Mouse (Mus musculus) kidney, adult 18-20 months (tissue): ENCODE measurements around the gene Pbxip1.

Experiments used
- DNase-seq: peaks from one replicate; pipeline ENCODE4 v3.0.0; 2021

Gene Pbxip1

DNA sequence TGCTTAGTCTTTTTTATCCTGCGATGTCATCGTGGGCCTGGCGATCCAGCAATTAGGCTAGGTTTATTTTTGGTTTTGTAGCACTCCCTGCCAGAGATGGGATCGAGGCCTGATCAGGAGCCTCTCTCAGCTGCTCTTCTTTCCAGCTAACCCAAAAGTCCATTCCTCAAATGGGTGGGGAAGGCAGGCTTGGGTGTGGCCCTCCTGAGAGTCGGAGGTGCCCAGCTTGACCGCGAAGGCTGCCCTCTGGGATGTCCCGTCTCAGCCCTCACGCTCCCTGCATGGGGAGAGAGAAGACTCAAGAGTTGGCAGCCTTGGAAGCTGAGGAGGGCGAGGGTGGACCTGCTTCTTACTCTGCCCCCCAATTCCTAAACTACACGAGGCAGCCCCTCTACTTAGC, 2.0 kb upstream of the Pbxip1 start:
- no peak for DNase-seq

DNA sequence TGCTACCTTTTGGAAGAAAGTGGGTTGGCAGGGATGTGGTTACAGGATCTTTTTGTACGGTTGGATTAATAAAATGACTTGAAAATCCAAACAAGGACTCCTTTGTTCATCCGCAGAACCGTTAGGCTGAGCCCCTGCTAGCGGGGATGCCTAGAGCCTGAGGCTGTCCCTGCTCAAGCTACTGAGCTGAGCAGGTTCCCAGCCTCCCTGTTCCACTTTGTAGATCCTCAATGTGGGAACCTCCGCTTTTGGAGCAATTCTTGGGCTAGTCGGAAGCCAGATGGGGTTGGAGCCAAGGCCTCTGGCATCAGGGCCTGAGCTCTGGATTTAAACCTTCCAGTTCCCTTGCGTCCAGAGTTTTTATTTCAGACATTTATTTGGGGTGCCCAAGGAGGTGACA, 1.5 kb upstream of the Pbxip1 start:
- no peak for DNase-seq

DNA sequence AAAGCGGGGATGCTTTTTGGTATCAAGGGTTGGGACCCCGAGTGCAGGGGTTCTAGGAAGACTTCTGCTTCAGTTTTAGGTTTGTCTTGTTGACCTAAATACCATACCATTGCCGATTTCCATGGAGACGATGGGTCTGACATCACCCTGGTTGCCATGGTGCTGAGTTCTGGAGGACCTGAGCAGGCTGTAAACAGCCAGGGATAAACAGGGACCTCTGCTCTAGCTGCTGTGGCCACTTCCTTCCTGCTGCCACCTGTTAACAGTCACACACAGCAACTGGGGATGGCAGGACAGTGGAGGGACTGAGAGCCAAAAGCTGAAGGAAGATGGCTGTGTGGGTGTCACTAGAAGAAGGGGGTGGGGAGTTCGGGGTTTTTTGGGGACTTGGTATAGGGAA, 763 bp downstream of the Pbxip1 start:
- DNase-seq: peak; percentile 23

DNA sequence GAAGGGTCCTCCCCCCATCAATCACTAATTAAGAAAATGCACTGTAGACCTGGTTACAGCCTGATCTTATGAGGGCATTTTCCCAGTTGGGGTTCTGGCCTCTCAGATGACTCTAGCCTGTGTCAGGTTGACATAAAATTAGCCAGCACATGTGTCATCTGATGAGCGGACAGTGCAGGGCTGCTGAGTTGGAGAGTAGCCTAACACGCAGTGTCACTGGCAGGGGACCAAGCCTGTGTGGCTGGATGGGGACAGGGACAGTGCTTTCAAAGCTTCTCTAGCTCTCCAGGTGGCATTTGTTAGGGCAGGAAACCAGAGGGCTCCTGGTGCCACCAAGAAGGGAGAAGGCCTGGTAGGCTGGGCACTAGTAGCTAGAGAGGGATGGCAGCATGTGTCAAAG, 4.2 kb downstream of the Pbxip1 start:
- DNase-seq: no peak

DNA sequence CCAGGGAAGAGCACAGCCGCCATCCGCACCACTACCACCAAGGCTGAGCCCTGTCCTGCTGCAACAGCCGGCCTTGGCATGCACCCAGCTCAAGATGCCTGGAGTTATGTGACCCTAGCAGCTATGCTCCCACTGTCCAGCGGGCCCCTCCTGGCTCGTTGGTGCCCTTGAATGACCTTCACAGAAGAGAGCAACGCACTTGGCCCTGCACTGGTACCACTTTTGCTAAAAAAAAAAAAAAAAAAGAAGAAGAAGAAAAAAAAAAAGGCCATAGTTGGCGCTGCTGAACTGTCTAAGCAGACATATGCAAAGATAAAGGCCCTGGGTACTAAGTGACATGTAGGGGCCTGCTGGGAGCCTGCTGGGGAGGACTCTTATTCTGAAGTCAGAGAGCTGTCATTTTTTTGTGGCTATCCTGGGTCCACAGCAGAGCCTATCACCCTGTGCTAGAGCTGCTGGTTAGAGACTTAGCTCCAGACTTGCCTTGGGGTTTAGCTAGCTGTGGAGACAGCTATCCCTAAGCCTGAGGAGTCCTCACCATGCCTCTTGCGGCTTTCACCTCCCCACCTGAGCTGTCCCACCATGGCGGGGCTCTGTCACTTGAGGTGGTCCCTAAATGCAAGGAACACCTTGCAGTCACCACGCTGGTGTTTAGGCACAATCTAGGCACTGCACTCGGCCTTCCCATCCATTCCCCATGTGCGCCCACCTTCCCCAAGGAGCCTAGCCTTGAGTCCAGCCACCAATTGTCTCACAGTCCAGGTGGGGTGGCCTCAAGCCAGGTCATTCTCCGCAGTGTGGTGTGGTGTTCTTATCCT, 12.4 kb downstream of the Pbxip1 start:
- DNase-seq: peak; percentile 61

DNA sequence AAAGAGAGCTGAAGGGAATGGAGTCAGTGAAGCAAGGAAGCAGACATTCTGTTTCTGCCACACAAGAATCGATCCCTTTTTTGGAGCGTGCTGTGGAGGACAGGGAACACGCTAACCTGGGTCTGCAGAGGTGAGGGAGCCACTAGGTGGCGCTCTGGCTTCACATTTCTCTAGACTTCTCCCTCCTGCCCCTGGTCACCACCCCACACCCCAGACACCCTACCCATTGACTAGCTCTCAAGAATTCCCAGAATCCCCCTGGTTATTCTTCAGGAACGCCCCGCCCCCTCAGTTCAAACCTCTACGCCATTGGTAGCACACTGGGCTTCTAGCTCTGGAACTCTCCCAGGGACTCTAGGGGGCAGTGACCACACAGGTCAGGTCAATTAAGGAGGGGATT, 13.0 kb downstream of the Pbxip1 start:
- peak; percentile 80 for DNase-seq

DNA sequence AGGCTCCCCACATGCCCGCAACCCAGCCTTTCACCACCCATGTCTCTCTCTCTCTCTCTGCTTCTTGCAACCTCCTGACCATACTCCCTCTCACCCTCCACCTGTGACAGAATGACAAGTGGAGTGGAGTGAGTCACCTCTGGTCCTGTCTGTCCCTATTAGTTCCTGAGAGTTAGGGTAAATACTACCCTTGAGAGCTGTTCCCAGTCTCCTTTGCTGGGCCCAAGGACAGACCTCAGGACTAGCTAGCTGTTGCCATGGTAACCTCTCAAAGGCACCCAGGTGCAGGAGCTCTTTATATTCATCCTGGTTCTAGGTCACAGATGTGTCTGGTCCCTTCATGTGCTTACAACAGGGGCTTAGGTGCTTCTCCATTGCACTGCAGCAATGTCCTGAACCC, 15.4 kb downstream of the Pbxip1 start:
- DNase-seq: no peak

DNA sequence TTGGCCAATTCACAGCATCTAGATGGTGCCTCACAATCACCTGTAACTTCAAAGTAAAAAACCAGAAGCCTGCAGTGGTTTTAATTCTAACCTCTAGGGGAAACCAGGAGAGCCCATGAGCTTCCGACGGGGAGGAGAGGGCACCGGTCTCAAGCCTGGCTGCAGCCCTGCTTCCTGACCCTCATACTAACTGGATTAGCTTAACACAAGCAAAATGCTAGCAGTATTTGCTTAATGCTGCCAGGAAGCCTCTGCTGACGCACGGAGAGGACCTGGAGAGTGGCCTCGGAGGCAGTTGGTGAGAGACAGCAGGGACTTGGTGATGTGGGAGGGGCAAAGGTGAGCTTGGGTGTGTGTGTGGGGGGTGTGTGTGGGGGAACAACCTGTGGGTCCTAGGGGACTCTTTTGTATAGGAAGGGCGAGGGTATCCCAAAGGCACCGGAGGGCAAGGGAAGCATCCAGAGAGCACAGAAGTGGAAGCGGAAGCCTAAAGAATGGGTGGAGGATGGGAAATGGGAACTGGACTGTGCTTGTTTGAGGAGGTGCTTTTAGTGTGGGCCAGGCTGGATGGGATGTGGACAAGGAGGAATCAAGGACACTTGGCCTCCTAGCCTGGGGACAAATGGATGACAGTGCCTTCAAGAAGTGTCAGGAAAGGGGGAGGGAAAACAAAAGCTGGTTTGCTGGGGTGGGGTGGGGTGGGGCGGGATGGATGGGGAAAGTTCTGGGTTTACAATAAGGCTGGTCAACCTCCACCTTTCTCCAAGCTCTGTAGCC, 18.1 kb downstream of the Pbxip1 start, which contains the start of gene Pmvk:
Gene Pmvk (plus strand): TSS at position 141 of the 777 bp plus-strand sequence.
- no peak for DNase-seq

DNA sequence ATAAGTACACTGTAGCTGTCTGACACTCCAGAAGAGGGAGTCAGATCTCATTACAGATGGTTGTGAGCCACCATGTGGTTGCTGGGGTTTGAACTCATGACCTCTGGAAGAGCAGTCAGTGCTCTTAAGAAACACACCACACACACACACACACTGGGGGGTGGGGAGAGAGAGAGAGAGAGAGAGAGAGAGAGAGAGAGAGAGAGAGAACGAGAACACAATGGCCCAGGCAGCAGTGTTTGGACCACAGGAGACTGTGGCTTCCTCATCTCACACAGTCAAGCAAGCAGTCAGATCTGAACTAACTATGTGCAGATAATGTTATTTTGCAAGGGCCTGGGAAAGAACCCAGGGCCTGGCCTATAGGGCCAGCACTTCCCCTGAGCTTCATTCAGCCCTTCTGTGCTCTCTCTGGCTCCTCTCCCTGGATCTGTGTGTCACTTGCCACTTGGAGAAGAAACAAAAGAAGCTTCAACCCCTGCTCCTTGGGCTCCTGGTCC, 19.3 kb downstream of the Pbxip1 start:
- no peak for DNase-seq

DNA sequence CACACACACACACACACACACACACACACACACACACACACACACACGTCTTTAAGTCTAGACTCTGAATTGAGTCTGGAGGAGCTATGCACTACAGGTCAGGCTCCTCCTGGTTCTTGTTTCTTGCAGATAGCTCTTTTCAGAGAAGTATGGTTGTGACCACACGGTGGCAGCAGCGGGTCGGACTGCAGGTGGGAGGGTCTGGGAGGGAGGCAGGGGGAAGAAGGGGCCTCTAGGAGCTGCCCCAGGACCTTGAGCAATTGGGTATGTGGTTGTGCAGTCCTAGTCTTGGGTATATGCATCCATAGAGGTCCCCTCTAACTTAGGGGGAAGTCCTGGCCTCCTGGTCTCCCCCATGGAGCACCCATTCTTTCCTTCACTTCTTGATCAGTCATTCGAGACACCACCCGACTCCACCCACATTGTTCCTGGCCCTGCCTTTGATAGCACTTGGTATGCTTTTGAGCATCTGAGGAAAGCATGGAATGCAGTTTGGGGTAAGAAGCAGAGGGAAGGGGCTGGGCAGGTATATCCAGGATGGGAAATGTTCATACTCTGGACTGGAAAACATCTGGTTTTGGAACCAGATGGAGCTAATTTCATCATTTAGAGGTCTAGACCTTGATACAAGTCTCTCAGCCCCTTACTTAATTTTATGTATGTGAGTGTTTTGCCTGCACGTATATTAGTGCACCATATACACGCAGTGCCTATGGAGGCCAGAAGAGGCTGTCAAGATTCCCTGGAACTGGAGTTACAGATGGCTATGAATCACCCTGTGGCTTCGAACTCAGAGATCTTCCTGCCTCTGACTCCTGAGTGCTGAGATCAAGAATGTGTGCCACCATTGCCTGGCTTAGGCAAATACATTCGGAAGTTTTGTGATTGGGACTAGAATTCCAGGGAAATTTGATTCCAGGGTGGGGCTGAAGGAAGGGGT, 20.5 kb downstream of the Pbxip1 start:
- peak; percentile 80 for DNase-seq

DNA sequence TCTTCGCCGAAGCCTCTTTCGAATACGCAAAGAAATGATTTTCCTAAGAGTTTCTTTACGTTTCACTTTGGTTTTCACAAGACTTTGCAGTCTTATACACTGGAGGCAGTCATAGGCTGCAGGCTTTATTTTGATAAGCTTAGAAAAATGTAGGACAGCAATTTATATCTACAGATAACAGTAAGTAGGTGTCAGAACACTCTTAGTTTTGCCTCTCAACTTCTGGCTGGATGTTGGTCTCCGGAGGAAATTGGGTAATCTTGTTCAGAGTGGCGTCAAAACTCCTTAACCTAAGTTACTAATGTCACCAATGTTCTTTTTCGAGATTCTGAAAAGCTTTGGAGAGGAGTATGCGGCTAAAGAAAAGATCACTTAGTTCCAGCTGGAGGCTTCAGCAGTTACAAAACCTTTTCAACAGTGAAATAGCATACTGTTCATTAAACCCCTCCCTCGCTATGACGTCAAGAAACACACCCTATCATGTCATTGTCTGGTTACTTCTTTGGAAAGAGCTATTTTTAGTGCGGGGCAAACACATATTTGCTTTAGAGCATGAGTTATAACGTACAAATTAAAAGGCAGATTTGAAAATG, 22.0 kb downstream of the Pbxip1 start:
- DNase-seq: no peak

DNA sequence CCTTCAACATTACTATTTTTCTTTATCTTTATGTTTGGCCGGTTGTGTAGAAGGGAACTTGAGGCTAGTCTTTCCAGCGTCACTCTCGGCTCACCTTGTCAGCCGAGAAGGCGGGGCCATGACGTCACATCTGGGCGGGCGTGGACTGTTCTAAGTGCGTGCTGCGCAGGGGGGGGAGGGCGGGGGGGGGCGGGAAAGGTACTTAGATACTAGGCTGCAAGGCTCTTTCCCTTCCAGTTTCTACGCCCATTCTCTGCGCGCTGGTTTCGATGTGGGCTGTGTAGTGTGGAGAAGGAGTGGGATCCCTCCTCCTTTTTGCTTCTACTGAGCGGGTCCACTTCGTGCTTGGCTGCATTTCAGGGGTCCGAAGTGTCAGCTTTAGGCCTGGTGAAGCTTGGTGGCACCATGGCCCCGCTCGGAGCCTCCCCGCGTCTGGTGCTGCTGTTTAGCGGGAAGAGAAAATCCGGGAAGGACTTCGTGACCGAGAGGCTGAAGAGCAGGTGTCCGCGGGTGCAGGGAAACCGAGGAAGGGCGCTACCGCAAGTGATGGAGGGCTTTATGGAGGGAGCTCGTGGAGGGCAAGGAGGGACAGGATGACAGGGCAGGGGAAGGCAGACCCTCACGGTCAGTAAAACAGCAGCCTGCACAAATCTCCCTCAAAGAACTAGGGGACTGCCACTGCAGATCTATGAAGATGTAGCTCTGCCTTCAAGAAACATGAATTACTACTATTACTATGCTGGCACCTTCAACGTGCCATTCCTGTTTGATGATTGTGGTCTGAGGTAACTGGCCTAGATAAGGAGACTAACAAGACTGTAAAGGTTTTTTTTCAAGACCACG, 22.7 kb downstream of the Pbxip1 start:
- DNase-seq: peak; percentile 95

DNA sequence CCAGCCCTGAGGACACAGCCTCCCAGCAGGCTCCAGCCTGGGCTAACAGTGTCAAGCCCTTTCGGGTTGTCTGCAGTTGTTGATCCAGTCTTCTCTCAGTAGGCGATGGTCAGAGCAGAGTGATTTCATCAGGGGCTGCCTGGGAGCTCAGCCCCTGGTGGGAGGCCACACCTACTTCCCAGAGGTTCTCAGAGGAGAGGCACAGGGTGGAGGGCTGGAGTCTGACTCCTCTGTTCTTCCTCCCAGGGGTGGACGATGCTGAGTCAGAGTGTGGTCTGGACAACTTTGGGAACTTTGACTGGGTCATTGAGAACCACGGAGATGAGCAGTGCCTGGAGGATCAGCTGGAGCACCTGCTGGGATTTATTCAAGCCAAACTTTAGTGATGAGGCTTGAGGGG, 31.8 kb downstream of the Pbxip1 start:
- no peak for DNase-seq

DNA sequence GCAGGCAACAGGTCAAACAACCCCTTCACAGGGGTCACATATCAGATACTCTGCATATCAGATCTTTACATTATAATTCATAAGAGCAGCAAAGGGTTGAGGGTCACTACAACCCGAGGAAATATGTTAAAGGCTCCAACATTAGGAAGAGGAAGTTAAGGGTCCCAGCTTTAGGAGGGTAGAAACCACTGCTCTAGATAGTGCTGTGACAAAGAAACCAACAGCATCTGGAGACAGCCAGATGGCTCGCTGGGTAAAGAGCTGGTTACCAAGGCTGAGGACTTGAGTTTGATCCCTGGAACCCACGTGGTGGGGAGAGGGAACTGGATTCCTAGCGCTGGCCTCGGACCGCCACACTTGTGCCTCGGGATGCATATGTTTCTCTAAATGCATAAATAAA, 35.8 kb downstream of the Pbxip1 start:
- DNase-seq: no peak

DNA sequence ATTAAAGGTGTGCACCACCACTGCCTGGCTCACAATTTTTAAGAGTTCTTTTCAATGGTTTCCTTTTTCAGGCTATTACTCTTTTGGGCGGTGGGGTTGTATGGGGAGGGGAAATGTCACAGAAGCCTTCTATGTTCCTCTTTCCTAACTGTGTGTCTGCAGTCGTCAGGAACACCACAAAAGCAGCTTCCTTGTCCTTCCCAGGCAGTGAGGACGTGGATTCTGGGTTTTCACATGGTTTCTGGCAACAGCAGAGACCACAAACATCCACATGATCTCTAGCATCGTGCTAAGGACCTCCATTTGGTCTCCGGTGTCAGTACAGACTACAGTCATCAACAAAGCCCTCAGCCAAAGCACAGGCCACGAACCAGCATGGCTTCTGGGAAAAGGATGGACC, 37.3 kb downstream of the Pbxip1 start:
- no peak for DNase-seq

DNA sequence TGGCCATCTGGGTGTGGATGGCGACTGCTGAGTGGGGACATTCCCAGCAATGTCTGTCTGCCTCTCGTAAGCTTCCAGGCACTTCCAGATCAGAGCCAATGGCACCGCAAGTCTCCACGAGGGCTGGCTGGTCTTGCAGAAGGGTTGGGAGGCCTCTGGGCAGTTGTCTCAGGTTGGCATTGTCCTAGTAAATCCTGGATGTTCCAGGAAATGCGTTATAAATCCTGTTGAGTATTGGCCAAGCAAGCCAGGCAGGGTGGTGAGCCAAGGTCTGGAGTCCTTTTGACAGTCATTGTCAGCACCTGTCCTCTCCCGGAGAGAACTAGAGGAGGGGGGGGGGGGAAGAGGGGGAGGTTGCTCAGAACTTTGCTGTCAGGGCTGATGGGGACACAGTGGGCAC, 42.5 kb downstream of the Pbxip1 start:
- DNase-seq: no peak

DNA sequence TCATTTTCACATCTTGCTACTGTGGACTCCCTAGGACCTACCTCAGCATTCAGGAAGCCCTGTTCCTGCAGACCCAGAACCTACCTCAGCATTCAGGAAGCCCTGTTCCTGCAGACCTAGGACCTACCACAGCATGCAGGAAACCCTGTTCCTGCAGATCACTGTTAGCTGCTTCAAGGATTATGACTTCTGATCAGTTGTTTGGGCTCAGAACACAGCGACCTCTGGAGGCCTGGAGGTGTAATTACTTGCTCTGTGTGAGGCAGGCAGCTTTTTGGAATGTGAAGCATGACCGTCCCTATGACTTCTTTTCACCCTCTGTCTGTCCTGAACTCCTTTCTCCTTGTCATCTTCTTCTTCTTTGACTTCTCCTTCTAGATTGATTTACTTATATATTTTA, 45.0 kb downstream of the Pbxip1 start:
- no peak for DNase-seq

DNA sequence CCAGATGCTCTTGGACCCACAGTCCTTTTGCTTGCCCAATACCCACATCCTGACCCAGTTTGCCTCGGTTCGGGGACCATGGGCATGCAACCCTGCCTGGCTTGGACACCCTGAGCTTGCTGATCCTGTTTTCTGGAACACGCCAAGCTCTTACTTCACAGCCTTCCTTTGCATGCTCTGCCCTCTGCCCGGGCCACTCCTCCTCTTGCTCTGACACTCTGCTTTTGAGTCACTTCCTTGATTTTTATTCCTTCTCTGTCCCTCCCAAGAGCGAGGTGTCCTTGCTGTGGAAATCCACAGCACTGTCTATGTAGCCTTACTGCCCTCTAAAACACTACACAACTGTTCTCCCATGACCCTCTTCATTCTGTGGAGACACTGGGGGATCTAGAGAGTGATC, 45.7 kb downstream of the Pbxip1 start:
- DNase-seq: no peak

DNA sequence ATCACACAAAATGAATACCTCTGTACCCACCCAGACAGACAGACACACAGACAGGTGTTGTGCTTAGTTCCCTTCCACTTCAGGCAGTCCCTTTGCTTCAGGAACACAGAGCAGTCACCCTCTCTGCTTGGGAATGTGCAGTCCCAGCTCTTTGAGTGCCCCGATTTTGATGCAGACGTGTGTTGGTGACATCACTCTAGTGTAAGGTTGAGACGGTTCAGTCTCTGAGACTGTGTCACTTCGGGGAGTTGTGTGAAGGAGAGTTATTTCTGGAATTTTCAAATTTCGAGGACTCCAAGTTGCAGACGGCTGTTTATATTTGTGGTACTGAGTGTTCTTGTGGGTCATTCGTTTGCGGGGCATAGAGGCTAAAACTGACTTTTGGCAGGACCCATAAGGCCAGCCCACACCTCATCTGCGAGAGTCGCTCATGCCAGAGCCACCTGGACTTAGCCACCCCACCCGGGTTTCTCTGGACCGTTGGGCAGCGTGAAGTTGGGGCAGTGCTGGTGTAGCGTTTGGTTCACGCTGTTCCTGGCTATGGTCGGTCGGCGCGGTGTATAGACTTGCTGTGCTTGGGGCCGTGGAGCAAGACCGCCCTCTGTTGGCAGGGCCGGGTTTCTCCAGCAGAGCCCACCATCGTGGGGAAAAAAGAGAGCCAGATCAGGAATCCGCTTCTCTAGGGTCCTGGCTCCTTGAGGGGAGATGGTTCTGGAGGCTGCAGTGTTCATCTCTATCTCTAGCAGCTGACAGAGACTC, 48.4 kb downstream of the Pbxip1 start:
- peak; percentile 82 for DNase-seq

DNA sequence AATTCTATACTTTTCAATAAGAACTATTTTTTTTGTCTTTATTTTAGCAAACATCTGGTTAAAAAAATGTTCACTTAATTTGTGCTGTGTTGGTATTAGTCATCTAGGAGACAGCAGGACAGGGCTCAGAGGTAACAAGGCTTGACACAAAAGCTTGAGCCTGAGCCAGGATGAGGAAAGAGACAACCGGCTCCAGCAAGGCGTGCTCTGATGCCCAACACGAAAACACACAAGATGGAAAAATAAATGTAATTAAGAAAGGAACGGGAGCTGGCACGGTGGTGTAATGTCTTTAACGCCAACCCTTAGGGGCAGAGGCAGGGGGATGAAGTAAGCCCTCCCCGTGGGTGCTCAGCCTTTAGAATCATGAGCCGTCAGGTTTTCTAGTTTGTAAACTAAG, 49.6 kb downstream of the Pbxip1 start:
- no peak for DNase-seq
